Mouse (Mus musculus) liver, embryonic 12.5 days (tissue): ENCODE results near the gene Adgrf3. TPM values are rescaled to one million over a fixed set of nuclear protein-coding genes. Genes with fewer than 3 reads are reported as not detected.
A peak's percentile ranks its signal among the peaks of the same experiment; 100 is the strongest.

Source experiments
- ATAC-seq: fragments of 200-750 bp; cut with Nextera tagmentation; 2 replicates; pipeline ENCODE4 v1.8.0; 2017; ENCODE audit warnings: moderate number of reproducible peaks, mild to moderate bottlenecking, moderate library complexity
- H3K27ac ChIP-seq: fragments of 300-500 bp; sonication (generic); 2 replicates; pipeline ENCODE4 v1.5.1; 2016; ENCODE audit warnings: mild to moderate bottlenecking
- H3K27me3 ChIP-seq: fragments of 300-500 bp; sonication (generic); replicated peaks from 2 replicates; pipeline ENCODE4 v1.6.1; 2016; ENCODE audit warnings: mild to moderate bottlenecking, moderate library complexity
- H3K36me3 ChIP-seq: fragments of 300-500 bp; sonication (generic); 2 replicates; pipeline ENCODE4 v1.6.1; 2016; ENCODE audit warnings: mild to moderate bottlenecking, moderate library complexity
- H3K4me1 ChIP-seq: fragments of 300-500 bp; sonication (generic); 2 replicates; pipeline ENCODE4 v1.6.1; 2016
- H3K4me2 ChIP-seq: fragments of 300-500 bp; sonication (generic); 2 replicates; pipeline ENCODE4 v1.6.1; 2016; ENCODE audit warnings: mild to moderate bottlenecking, moderate library complexity
- H3K4me3 ChIP-seq: fragments of 300-500 bp; sonication (generic); 2 replicates; pipeline ENCODE4 v1.5.1; 2016; ENCODE audit warnings: mild to moderate bottlenecking, moderate library complexity
- H3K9ac ChIP-seq: fragments of 300-500 bp; sonication (generic); 2 replicates; pipeline ENCODE4 v1.6.1; 2016; ENCODE audit warnings: mild to moderate bottlenecking, moderate library complexity
- H3K9me3 ChIP-seq: fragments of 300-500 bp; sonication (generic); replicated peaks from 2 replicates; pipeline ENCODE4 v1.6.1; 2016; ENCODE audit warnings: mild to moderate bottlenecking, moderate library complexity
- WGBS: fragments of 180-500 bp; shearing (Covaris S2); methylation state at CpG from one replicate; pipeline ENCODE4 v1.1.7; 2016; ENCODE audit not compliant: insufficient replicate concordance; 5-methylcytosine and 5-hydroxymethylcytosine counted together
- polyA plus RNA-seq: library from polyadenylated mRNA; unstranded; fragments of >200 nt; fragmentation: Nextera tagmentation; extraction: Ambion mirVana; gene quantifications from 2 replicates; pipeline ENCODE4 v1.2.1, GENCODE M21; 2016

Adgrf3 gene
- not detected in 2 replicates for polyA plus RNA-seq

- ATAC-seq = no peak
- WGBS = 48% methylated on average over 5 of the region's 5 CpGs
- no peak within 1 kb of the TSS for H3K4me2 ChIP-seq
Observed at GRCm38 (mm10) chr5:30205493-30205892, at the start of gene Adgrf3. Gene Adgrf3, minus strand, starts transcription at chr5:30205722.

GRCm38 (mm10) chr5:30247666-30248065, 42.1 kb upstream of the Adgrf3 start:
- H3K27ac ChIP-seq = no peak overlapping the region

More at GRCm38 (mm10) chr5:30205493-30205892, at the start of gene Adgrf3:
- no peaks in the 10 kb centered on the region for H3K27me3 ChIP-seq
- H3K9me3 ChIP-seq = no peaks in the 10 kb centered on the region
- H3K27ac ChIP-seq = no peak within 1 kb of the TSS
- H3K4me3 ChIP-seq = no peak within 1 kb of the TSS
- H3K36me3 ChIP-seq = no peaks in the 10 kb centered on the region
- H3K4me1 ChIP-seq = no peaks in the 10 kb centered on the region
- H3K9ac ChIP-seq = no peak within 1 kb of the TSS

GRCm38 (mm10) chr5:30245861-30246416, 40.4 kb upstream of the Adgrf3 start:
- 84% methylated on average over 9 of the region's 9 CpGs for WGBS
- no peak for ATAC-seq
- Histone ChIP-seq H3K9ac (no peak overlapping the region), H3K27me3 (no peaks in the 10 kb centered on the region), H3K9me3 (no peaks in the 10 kb centered on the region), H3K4me1 (peaks cover 43% of the 10 kb centered on the region), H3K27ac (no peak overlapping the region), H3K4me2 (no peak overlapping the region), H3K36me3 (peaks cover 29% of the 10 kb centered on the region), H3K4me3 (no peak overlapping the region)

More at GRCm38 (mm10) chr5:30247666-30248065, 42.1 kb upstream of the Adgrf3 start:
- H3K9me3 ChIP-seq = no peaks in the 10 kb centered on the region
- H3K4me3 ChIP-seq = no peak overlapping the region
- no peak overlapping the region for H3K4me2 ChIP-seq
- H3K27me3 ChIP-seq = no peaks in the 10 kb centered on the region
- peaks cover 28% of the 10 kb centered on the region for H3K4me1 ChIP-seq
- no peak for ATAC-seq
- peaks cover 41% of the 10 kb centered on the region for H3K36me3 ChIP-seq
- 94% methylated on average over 1 of the region's 1 CpGs for WGBS
- H3K9ac ChIP-seq = no peak overlapping the region

GRCm38 (mm10) chr5:30243741-30244140, 38.2 kb upstream of the Adgrf3 start:
- WGBS = 36% methylated on average over 9 of the region's 9 CpGs
- Histone ChIP-seq H3K4me3 (no peak overlapping the region), H3K27ac (no peak overlapping the region), H3K9me3 (no peaks in the 10 kb centered on the region), H3K4me2 (peak overlapping the region; percentile 6; the same call in 1 of the 2 replicates), H3K36me3 (peaks cover 16% of the 10 kb centered on the region), H3K27me3 (no peaks in the 10 kb centered on the region), H3K9ac (no peak overlapping the region), H3K4me1 (peaks cover 54% of the 10 kb centered on the region)
- no peak for ATAC-seq

GRCm38 (mm10) chr5:30242410-30242809, 36.9 kb upstream of the Adgrf3 start:
- 54% methylated on average over 1 of the region's 1 CpGs for WGBS
- Histone ChIP-seq H3K9ac (no peak overlapping the region), H3K36me3 (peaks cover 14% of the 10 kb centered on the region), H3K27me3 (no peaks in the 10 kb centered on the region), H3K27ac (no peak overlapping the region), H3K4me3 (no peak overlapping the region), H3K4me1 (peaks cover 65% of the 10 kb centered on the region), H3K4me2 (no peak overlapping the region), H3K9me3 (no peaks in the 10 kb centered on the region)
- no peak for ATAC-seq

GRCm38 (mm10) chr5:30240552-30240951, 35.0 kb upstream of the Adgrf3 start:
- peaks cover 82% of the 10 kb centered on the region for H3K4me1 ChIP-seq
- WGBS = 48% methylated on average over 7 of the region's 7 CpGs

GRCm38 (mm10) chr5:30238533-30238932, 33.0 kb upstream of the Adgrf3 start:
- H3K27me3 ChIP-seq = no peaks in the 10 kb centered on the region
- H3K4me3 ChIP-seq = no peak overlapping the region
- WGBS = 86% methylated on average over 5 of the region's 5 CpGs
- H3K9ac ChIP-seq = no peak overlapping the region
- H3K36me3 ChIP-seq = peaks cover 7% of the 10 kb centered on the region; the same call in 1 of the 2 replicates
- H3K27ac ChIP-seq = no peak overlapping the region
- ATAC-seq = no peak
- H3K4me2 ChIP-seq = no peak overlapping the region
- H3K9me3 ChIP-seq = no peaks in the 10 kb centered on the region
- peaks cover 82% of the 10 kb centered on the region for H3K4me1 ChIP-seq

More at GRCm38 (mm10) chr5:30240552-30240951, 35.0 kb upstream of the Adgrf3 start:
- ATAC-seq = peak; percentile 54
- Histone ChIP-seq H3K9ac (no peak overlapping the region), H3K36me3 (peaks cover 7% of the 10 kb centered on the region; the same call in 1 of the 2 replicates), H3K27me3 (no peaks in the 10 kb centered on the region), H3K4me2 (no peak overlapping the region), H3K4me3 (no peak overlapping the region), H3K9me3 (no peaks in the 10 kb centered on the region), H3K27ac (peak overlapping the region; percentile 49)

- H3K27me3 ChIP-seq = no peaks in the 10 kb centered on the region
- 0 out of 2 replicates have a peak overlapping the region, but pooled peaks have one; percentile 93 for H3K27ac ChIP-seq
- no peak for ATAC-seq
- no peak overlapping the region for H3K4me3 ChIP-seq
- peaks cover 72% of the 10 kb centered on the region for H3K4me1 ChIP-seq
- peak overlapping the region; percentile 92 for H3K4me2 ChIP-seq
- 81% methylated on average over 2 of the region's 2 CpGs for WGBS
- peaks cover 10% of the 10 kb centered on the region; the same call in 1 of the 2 replicates for H3K36me3 ChIP-seq
- H3K9me3 ChIP-seq = no peaks in the 10 kb centered on the region
- H3K9ac ChIP-seq = no peak overlapping the region
Observed at GRCm38 (mm10) chr5:30235641-30236126, 30.2 kb upstream of the Adgrf3 start.

GRCm38 (mm10) chr5:30233979-30234378, 28.5 kb upstream of the Adgrf3 start:
- Histone ChIP-seq H3K4me1 (peaks cover 65% of the 10 kb centered on the region), H3K4me2 (peak overlapping the region; percentile 92), H3K4me3 (peak overlapping the region; percentile 86), H3K36me3 (peaks cover 18% of the 10 kb centered on the region), H3K9me3 (no peaks in the 10 kb centered on the region; the same call in 1 of the 2 replicates), H3K9ac (peak overlapping the region; percentile 91), H3K27ac (peak overlapping the region; percentile 93), H3K27me3 (no peaks in the 10 kb centered on the region)
- 8% methylated on average over 8 of the region's 8 CpGs for WGBS
- ATAC-seq = no peak

- Histone ChIP-seq H3K36me3 (peaks cover 11% of the 10 kb centered on the region), H3K27ac (peak overlapping the region; percentile 93), H3K27me3 (no peaks in the 10 kb centered on the region), H3K4me3 (peak overlapping the region; percentile 86), H3K9me3 (no peaks in the 10 kb centered on the region; the same call in 1 of the 2 replicates), H3K4me2 (peak overlapping the region; percentile 92), H3K4me1 (peaks cover 56% of the 10 kb centered on the region), H3K9ac (peak overlapping the region; percentile 91)
- no peak for ATAC-seq
- WGBS = 3% methylated on average over 15 of the region's 15 CpGs
Observed at GRCm38 (mm10) chr5:30233042-30233441, 27.5 kb upstream of the Adgrf3 start.

- peak; percentile 99 for ATAC-seq
- Histone ChIP-seq H3K27me3 (no peaks in the 10 kb centered on the region), H3K36me3 (peaks cover 11% of the 10 kb centered on the region), H3K9ac (peak within 1 kb of the TSS; percentile 91), H3K4me1 (peaks cover 52% of the 10 kb centered on the region), H3K27ac (peak within 1 kb of the TSS; percentile 93), H3K9me3 (no peaks in the 10 kb centered on the region; the same call in 1 of the 2 replicates), H3K4me3 (peak within 1 kb of the TSS; percentile 86), H3K4me2 (peak within 1 kb of the TSS; percentile 92)
- WGBS = 4% methylated on average over 71 of the region's 71 CpGs
Observed at GRCm38 (mm10) chr5:30232271-30232971, 26.9 kb upstream of the Adgrf3 start, which contains the start of gene Selenoi. Gene Selenoi, plus strand, starts transcription at chr5:30232581.

GRCm38 (mm10) chr5:30231891-30232270, 26.4 kb upstream of the Adgrf3 start:
- H3K4me2 ChIP-seq = peak overlapping the region; percentile 92
- ATAC-seq = no peak
- 52% methylated on average over 16 of the region's 16 CpGs for WGBS
- no peaks in the 10 kb centered on the region; the same call in 1 of the 2 replicates for H3K9me3 ChIP-seq
- peaks cover 46% of the 10 kb centered on the region for H3K4me1 ChIP-seq
- H3K36me3 ChIP-seq = peaks cover 11% of the 10 kb centered on the region
- peak overlapping the region; percentile 71 for H3K27ac ChIP-seq
- peak overlapping the region; percentile 70 for H3K9ac ChIP-seq
- peak overlapping the region; percentile 86 for H3K4me3 ChIP-seq
- H3K27me3 ChIP-seq = no peaks in the 10 kb centered on the region
